Mouse (Mus musculus) C2C12 (cell line): ENCODE data around the gene 2010111I01Rik.

Experiments used
- CEBPB ChIP-seq: IDR thresholded peaks from one replicate; pipeline ENCODE4 v1.6.1; 2011; ENCODE audit warnings: low read depth, mild to moderate bottlenecking, control low read depth, moderate library complexity
- CTCF ChIP-seq: IDR thresholded peaks from one replicate; pipeline ENCODE4 v1.5.1; 2011; ENCODE audit not compliant: control insufficient read depth, insufficient read depth, insufficient read length
- MAX ChIP-seq: IDR thresholded peaks from one replicate; pipeline ENCODE4 v1.6.1; 2011; ENCODE audit warnings: mild to moderate bottlenecking, control low read depth
- MYOD1 ChIP-seq: IDR thresholded peaks from one replicate; pipeline ENCODE4 v1.6.1; 2011; ENCODE audit warnings: low read depth; ENCODE audit not compliant: control insufficient read depth, insufficient read length
- USF1 ChIP-seq: IDR thresholded peaks from one replicate; pipeline ENCODE4 v1.6.1; 2011; ENCODE audit warnings: low read depth, mild to moderate bottlenecking, control low read depth, moderate library complexity

GRCm38 (mm10) chr13:63126206-63126605, 161.5 kb downstream of the 2010111I01Rik start:
- TF ChIP-seq CTCF (no peak), USF1 (no peak), MYOD1 (no peak), MAX (no peak), CEBPB (no peak)
